Mouse (Mus musculus) left cerebral cortex, adult 18-20 months (tissue): ENCODE measurements around the gene Clca3a1. TPM values are rescaled to one million over a fixed set of nuclear protein-coding genes. Genes with fewer than 3 reads are reported as not detected.

Experiments
- DNase-seq, 2 experiments: peaks; one replicate each; pipeline ENCODE4 v3.0.0; 2021 to 2022; ENCODE audit warnings: low spot score in 2 of 2, mixed read lengths in 1 of 2
- total RNA-seq, 2 experiments: library from RNA; stranded (reverse); gene quantifications; 2 replicates each; pipeline ENCODE4 v1.2.3; 2021

Clca3a1 gene
- total RNA-seq, 2 experiments from 2014 or later, result 0.09 TPM

DNA sequence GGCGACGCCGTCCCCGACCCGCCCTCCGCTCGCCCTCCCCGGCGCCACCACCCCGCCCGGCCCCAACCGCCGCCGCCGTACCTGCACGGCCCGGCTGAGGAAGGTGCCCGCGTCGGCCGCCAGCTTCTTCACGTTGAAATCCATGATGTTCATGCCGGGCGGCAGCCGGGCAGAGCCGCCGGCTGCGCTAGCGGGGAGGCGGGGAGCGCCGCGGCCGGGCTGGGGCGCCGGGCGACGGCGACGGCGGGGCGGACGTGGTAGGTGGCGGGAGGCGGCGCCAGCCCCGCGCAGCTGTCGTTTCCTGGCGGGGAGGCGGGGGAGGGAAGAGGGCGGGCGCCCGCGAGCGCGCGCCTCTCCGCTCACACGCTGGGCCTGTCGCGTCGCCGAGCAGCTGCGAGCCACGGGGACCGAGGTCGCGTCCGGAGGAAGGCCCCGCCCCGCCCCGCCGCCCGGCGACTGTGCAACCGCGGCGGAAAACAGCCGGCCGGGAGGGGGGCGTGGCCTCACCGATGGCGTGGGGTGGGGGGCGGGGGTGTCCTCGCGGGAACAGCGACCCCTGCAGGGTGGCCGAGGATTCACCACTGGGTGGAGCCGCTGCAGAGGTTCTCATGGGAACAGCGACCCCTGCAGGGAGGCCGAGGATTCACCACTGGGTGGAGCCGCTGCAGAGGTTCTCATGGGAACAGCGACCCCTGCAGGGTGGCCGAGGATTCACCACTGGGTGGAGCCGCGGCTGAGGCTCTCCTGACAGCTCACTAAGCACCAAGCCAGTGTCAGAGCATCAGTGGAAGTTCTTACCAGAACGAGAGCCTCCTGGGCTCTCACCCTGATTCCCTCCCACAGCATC, 40.7 kb downstream of the Clca3a1 start, which contains the start of gene Sh3glb1:
Sh3glb1 (minus strand) TSS at position 435 of the 847 bp plus-strand sequence.
- peak; percentile 96 to 99 for DNase-seq

DNA sequence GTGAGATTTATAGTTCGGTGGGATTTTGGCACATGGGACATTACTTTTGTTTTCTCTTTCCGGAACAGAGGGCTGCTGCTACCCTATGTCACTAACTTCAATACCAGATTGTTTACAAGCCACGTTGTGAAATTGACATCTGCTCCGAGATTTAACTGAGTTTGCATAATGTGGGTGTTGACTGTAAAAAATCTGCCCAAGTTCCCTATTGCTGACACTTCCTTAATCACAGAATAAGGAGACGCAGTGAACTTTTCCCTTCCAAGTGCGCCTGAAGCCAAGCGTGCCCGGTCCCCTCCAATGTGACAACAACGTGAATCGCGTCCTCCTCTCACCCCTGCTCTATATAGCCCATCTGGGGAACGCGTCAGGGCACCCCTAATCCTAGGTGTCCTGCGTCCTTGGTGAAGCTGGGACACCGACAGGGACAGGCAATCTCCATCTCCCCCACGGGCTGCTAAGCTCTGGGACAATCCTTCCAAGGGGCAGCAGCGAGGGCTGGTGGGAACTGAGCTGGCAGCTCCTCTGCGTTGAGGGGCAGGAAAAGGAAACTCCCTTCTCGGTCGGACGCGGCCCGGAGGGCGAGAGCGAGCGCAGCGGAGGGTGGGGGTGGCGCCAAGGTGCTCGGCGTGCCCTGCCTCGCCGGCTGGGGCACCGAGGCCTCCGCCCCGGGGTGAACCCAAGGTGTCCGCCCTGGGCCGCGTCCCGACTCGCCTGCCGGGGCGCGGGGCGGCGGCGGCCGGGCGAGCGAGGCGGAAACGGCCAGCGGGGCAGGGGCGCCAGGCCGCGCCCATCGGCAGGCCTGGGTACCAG, 41.5 kb downstream of the Clca3a1 start:
- DNase-seq, result peak; percentile 25 to 43

DNA sequence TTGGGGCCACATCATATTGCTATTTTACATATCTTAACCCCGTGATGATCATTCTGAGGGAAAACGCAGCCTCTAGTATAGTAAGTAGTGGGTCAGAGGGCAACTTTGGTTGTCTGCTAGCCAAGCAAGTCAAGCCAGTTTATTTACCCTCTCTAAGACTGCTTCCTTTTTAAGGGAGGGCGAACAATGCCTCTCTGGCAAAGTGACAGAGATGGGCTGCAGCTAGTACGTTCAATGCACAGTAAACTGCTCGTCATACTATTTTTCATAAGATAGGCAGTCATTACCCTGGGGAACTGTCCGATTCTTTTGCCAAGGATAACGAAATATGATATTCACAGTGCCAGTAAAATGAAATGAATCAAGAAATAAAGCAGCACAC, 42.1 kb downstream of the Clca3a1 start:
- no peak for DNase-seq

DNA sequence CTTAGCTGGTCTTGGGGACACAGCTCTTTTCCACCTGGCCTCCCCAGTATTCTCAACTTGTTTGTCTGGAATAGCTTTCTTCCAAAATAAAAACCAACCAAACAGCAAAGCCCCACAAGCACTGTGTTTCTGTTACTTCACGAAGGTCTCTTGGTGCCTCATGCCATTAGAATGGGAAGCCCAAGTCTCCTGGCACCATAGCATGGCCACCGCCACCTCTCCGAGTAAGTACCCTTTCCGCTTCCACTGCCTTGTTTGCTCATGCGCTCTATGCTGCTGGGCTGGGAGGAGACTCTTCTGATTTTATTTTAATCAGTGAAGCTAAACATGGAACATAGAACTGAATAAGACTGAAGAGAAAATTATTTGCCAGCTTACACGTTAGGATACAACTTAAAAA, 42.9 kb downstream of the Clca3a1 start:
- DNase-seq, result no peak

DNA sequence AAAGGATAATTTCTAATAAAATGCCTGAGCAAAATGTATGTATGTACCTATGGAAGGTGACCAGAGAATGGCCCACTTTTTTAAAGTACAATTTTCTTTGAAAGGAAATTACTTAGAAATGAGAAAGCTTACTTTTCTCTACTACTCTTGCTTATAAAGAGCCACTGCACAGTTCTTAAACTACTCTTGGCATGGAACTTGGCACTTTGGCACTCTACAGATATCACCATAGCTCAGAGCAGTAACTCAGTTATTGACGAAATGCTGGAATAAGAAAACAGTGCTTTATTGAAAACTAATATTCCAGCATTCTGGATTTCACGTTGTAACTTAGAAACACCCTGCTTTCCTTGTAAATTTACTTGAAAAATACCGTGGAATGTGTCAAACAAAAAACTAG, 43.7 kb downstream of the Clca3a1 start:
- no peak for DNase-seq

DNA sequence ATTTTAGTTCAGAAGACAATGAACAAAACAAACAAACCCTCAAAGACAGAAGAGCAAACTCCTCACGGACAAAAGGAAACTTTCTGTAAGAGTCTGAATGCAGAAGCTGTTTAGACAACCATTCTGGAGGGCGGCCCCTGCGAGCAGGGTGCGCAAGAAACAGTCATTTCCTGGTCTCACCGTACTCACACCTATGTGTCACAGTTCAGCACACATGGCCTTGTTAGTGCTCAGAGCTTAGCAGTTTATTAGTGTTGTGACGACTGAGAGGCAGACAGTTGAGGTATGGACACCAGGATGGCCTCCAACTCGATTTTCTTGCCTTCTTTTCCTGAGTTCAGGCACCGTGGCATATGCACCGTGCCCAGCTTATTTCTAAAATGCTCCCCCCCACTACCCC, 44.9 kb downstream of the Clca3a1 start:
- no peak for DNase-seq

DNA sequence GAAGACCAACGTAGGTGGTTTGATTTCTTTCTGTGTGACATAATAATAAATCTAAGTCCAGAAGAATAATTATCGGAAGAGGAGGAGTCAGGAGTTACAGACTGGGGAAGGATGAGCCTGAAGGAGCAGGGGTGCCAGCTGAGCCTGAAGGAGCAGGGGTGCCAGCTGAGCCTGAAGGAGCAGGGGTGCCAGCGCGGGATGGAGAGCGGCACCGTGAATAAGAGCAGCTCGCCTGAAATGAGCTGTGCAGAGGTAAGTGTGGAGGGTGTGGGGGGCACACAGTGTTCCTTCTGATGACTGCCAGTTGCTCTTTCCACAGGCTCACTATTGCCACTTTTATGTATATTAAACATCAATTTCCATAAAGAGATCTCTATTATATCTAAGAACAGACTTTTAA, 45.7 kb downstream of the Clca3a1 start:
- no peak for DNase-seq

DNA sequence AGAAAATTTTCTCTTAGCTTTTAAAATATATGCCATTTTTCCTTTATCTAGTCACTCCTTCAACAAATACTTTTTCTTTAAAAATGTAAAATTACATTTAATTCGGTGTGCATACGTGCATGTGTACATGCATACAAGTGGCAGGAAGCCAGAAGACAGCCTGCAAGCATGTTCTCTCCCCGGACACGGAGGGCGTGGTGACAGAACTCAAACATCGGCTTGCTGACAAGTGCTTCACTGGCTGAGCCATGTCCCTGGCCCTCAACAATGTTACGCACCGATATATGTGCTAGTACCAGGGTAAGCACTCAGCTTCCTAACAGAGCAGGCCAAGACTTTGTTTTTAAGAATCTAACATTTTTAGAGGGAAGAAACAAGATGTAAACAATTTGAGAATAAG, 46.2 kb downstream of the Clca3a1 start:
- DNase-seq, result no peak

DNA sequence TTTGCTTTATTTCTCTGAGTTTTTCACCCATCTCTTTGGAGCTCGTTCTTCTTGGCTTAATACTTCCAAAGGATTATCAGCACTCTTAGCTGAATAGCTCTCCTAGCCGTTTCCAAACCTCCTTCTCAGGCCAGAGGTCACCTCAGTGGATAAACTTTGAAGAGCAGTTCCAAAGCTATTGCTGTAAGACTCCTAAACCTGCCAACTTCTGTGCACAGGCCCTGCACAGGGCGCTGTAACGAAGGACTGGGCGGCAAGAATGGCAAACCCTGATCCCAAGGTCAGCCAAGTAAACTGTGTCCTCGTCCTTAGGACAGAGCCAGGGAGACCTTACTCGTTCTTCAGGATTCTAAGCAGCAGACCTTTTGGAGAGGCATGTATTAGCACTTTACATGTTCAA, 46.7 kb downstream of the Clca3a1 start:
- no peak for DNase-seq

DNA sequence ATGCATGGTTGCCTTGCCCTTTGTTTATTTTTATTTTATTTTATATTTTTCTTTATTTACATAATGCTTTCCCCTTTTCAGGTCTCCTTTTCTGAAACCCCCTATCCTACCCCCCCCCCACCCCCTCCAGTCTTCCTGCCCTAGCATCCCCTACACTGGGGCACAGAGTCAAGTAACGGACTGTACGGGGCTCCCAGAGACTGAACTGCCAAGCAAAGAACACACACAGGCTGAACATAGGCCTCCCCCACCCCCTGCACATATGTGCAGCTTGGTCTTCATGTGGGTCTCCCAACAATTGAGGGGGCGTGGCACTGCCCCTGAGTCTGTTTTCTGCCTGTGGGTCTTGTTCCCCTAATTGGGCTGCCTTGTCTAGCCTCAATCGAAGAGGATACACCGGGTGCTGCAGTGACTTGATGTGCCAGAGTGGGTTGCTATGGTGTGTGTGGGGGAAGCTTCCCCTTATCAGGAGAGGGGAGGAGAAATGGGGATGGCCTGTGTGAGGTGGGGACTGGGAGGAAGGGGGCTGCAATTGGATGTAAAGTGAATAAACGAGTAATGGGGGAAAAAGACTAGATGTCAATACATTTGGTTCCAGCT, 49.1 kb downstream of the Clca3a1 start:
- no peak for DNase-seq

DNA sequence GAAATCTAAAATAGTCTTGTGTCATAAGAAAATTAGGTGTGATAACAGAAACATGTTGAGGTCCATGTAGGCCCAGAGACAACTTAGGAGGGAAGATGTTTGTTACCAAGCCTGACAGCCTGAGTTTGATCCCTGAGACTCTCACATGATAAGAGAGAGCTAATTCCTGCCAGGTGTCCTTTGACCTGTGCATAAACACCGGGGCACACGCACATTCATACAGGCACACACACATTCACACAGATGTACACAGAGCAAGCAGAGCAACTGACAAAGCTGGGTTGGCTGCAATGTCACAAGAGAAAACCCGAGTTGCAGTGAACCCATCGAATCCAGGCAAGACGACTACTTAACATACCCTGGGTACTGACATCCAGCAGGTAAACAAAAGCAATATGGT, 52.2 kb downstream of the Clca3a1 start:
- no peak for DNase-seq

DNA sequence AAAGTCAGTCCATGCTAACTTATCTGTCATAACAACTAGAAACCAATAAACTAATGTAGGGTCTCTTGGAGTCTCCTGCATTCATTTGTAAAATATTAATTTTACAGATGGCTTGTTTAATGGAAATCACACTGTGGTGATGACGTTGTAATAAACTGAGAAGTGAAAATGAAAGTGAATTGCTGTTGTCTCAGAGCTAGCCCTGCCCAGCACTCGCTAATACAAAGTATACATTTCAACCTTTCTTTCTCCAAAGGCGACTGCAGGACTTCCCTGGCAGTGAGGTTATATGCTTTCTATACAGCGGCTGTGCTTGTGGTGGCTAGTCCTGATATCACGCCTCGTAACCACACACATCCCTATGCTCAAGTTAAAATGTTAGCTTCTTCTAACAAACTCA, 56.8 kb downstream of the Clca3a1 start:
- no peak for DNase-seq

DNA sequence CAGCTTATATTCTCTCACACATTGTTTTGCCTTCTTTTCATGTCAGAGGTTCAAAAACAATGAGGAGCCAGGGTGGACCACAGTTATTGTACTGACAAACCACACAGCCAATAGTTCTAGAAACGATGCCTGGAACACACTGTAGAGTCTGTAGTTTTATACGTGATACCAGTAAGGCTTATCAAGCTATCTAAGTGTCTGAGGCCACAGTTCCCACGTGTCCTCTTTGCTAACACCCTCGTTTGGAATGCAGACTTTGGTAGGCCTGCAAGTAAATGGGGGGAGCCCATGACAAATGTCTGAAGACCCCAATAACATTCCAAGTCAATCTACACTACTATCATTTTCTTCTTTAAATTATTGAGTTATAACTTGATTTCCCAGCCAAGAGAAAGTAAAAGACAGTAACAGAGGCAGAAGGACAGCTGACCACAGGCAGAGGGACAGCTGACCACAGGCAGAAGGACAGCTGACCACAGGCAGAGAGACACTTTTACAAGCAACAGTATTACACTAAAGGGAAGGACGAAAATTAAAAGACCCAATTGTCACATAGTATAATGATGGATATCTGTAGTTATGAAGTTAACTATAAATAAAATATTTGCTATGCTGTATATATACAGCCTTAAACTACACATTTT, 61.9 kb downstream of the Clca3a1 start:
- no peak for DNase-seq

DNA sequence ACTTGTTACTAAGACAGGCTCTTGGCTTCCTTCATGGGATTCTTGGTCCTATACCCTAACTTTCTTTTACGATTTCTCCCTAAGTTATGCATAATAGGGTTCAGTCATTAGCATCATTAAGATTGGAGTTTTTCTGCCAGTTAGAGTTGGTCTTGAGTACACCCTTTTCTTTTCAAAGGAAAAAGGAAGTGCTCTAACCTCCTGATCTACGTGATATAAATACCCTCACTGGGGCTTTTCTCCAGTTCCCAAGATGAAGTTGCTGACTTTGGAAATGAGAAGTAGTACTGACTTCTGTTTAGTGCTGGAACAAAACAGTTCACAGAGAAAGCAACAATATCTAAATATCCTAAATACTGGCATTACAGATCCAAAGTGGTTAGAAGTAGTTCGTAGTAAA, 62.8 kb downstream of the Clca3a1 start:
- no peak for DNase-seq

DNA sequence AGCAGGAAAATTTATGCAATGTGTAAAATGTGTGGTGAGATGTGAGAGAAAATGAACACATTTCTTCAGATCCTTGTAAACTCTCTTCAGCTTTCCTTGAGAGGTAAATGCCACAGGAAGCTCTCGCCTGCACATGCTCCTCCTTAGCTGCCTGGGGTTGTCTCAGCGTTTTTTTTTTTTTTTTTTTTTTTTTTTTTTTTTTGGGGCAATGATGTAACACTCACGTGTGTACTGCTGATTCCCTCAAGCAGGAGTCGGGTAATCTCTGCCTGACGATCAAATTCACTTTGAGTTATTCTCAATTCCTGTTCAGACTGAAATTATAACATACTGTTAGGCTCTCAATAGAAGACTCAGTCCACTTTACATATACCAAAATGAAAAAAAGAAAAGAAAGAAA, 63.6 kb downstream of the Clca3a1 start:
- no peak for DNase-seq

DNA sequence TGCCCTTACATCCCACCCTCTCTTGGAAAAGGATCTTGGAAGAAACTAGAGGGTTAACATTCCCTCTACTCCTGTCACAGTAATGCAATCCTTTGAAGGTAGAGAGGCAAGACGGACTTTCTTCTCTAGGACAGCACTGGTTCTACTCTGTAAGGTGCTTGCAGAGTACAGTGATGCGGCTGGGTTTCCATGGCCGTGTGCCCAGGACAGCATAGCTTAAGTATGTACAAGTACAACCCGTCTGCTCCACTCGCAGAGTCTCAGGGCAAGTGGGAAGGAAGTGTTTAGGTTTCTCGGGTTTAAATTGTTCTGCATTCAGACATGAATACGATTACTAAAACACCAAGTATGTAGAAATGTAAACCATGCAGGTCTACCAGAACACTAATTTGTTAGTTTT, 65.8 kb downstream of the Clca3a1 start:
- DNase-seq, result peak in 1 of 2 experiments; percentile 30

DNA sequence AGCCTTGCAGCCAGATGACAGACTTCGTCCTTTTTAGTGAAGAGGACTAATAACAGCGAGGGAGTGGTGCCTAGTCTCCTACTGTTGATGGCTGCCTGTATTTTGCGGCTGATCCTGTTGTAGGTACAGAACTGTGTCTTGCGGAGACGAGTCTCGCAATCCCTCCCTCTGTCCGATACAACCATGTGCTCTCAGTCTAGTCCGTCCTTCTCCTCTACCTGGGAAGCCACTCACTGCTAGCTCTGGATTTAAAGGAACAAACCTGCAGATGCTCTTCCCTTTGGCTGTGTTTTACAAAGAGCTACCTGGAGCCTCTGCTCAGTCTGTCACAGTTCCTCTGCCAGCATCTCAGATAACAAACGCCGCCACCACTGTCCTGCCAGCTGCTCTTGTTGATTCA, 66.7 kb downstream of the Clca3a1 start:
- DNase-seq, result no peak

DNA sequence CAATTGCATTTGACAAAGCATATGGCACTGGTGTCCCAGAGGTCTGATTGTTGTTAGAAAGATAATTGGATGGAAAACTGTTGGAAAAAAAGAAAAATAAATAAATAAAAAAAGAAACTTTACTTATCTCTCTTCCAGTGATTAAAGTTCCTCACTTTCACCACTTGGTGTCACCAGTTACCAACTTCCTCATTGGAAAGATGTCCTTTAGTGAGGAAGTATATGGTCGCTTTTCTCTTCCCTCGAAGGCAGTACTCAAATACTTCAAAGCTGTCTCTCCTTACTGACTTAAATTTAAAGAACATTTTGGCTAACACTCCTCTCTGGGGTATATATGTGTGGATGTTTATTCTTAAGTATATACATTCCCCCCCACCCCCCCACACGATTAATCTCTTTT, 68.7 kb downstream of the Clca3a1 start:
- no peak for DNase-seq

DNA sequence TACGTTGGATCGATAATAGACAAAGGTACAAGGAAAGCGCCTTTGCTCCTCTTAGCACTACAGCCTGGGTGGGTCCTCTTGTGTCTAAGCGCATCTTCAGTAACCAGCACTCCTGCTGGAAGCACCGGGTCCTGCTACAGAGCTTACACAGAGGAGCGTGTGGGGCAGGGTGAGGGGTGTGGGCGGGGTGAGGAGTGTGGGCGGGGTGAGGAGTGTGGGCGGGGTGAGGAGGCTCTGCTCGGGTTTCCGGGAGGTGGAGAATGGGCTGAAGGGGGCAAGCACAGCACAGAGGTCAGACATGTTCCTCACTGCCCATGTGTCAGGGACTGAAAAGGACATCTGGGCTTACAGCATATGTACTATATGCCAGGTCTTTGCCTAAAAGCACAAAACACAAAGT, 71.5 kb downstream of the Clca3a1 start:
- DNase-seq, result no peak

DNA sequence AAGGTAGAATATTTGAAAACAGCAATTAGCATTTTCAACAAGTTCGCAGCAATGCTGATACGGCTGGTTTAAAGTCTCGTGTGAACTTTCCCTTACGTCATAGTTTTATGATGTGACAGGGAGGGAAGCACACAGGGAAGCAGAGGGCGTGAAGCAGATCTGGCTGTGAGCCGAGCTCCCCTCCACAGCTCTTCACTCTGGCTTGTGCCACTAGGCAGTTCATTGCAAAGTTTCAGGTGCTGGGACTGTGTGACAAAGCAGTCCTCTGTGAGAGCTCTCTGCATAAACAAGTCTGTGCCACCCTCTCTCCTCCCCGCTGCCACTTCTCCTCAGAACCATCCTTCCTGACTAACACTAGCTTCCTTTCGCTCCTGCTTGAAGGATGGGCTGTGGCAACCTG, 72.5 kb downstream of the Clca3a1 start:
- DNase-seq, result no peak

DNA sequence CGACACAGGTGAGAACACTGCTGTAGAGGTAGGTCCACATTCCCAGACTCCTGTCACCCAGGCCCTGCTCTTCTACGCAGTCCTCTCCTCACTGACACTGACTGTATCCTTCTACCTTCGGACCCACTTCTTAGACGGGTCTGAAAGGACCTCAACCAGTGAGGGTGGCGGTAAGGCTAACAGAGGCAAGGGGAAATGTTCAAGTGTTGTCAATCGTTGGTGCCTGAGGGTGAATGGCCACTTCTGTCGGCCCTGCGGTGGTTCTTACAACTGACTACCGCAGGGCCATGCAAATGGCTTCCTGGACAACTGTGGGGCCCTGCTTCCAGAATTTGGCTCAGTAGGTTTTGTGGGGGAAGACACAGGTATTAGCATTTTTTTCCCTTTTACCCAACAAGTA, 73.2 kb downstream of the Clca3a1 start:
- no peak for DNase-seq

DNA sequence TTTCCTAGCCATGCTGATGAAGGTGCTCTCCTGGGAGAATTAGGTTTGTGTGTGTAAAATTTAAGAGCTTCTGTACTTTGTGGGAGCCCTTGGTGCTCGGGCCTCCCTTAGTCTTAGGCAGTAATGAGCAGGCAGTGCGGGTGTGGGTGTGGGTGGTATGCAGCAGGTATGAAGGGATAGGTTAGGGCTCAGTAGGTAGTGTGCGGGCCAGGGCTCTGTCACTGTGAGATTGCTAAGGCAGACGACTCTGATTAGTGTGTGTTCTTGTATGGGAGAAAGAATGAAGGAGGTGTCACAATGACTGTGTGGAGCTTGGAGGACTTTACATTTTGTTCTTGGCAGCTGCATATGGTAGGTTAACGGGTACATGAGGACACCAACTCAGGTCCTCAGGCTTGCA, 74.6 kb downstream of the Clca3a1 start:
- no peak for DNase-seq
